Mouse (Mus musculus) c-Kit-positive CD71-positive TER-119-negative erythroid progenitor cells, embryonic 14.5 days (primary cell): ENCODE results near the gene Jmjd7.

Experiments used
- DNase-seq: peaks from one replicate; pipeline ENCODE4 v3.0.0-alpha.2; 2013; ENCODE audit warnings: low read depth

The Jmjd7 gene

DNA sequence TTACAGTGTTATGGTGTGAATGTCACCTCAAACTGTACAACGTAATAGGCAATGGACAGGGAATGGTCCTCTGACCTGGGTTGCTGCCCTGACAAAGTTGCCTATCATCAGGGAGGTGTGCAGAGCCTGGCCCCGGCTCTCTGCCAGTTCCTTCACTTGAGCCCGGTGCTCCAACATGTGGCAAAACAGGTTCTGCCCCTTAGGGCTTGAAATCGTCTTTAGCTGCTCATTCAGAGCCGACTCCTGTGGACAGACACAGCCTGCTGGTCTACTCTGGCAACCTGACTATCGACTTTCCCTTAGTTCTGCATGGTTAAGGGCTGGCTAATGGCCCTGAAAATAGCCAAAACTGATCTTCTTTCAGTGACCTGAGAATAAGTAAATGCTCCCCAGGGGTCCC lies 32.9 kb downstream of the Jmjd7 start:
- DNase-seq: no peak

DNA sequence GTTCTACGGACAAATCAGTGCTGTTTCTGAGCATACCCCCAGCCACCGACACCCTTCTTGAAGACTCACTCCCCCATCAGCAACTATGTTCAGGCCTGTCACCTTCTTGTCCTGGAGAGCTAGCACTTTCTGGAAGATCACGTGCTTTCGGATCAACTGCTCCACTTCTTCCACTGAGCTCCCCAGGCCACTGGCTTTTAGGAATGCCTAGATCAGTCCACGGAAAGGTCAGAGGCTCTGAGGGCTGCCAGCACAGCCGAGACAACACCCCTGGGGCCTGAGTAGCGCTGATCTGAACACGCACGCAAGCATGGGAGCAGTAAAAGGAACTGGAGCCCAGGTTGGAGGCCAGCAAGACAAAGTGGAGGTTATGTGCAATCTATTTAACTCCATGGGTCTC lies 33.4 kb downstream of the Jmjd7 start:
- DNase-seq: no peak

DNA sequence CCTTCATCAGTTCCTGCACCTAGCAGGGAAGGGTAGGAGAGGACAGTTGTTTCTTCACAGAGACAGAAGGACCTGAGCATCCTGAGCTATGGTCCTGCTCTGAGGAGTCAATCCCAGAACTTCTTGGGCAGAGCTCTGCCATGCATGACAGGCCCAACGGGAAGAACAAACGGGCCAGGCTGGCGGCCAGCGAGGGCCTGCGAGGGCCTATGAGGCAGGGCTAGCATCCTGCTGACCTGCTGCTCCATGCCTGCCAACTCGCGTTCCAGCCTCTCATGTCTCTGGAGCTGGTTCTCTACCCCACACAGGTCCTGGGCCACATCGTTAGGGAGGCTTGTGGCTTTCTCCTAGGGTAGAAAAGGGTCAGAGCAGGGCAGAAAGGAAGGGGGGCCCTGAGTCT lies 35.0 kb downstream of the Jmjd7 start:
- DNase-seq: no peak

DNA sequence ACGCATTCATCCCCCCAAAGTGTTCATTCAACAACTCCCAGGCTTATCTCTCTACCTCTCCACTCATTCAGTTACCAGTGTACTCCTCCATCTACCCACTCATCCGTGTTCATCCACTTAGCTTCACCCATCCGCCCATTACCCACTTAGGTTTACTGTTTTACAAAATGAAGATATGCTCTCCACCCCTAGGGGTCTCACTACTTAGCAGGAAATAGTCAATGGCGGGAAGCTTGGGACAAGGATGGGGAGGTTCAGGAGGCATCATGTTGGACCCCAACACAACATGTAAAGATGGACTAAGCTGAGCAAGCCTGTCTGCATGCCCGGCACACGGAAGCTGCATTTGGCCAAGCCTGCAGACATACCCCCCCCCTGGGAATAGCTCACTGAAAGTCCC lies 37.4 kb downstream of the Jmjd7 start:
- no peak for DNase-seq

DNA sequence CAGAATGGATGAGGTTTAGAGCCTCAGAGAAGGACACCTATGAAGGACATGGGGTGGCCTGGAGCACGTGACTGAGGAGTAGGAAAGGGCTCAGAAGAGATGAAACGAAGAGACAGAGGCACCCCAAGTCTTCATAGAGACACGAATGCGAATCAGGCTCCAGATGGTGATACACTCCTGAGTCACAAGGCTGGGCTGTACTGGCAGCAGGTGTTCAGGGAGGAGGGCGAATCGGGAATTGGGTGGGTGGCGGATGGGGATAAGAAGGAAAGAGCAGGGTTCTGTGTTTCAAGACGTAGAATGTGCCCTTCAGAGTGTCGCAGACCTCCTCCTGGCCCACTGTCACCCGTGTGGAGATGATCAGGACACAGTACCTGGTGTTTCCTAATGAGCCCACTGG lies 38.0 kb downstream of the Jmjd7 start:
- no peak for DNase-seq

DNA sequence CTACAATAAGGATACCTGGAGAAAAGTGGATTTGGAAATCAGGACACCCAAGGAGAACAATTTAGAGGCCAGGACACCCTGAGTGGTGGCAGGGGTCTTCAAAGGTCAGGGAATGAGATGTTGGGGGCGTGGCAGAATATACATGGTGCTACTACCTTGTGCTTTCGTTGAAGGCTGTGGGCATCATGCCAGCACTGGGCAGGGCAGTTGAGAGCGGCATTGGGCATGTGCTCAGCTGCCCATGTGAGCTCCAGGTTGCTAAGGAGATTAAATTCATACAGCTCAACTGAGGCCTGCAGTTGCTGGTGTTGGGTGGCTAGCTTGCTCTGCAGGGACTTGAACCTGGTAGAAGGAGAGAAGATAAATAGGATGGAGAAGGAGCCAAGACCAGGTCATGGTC lies 38.9 kb downstream of the Jmjd7 start:
- no peak for DNase-seq

DNA sequence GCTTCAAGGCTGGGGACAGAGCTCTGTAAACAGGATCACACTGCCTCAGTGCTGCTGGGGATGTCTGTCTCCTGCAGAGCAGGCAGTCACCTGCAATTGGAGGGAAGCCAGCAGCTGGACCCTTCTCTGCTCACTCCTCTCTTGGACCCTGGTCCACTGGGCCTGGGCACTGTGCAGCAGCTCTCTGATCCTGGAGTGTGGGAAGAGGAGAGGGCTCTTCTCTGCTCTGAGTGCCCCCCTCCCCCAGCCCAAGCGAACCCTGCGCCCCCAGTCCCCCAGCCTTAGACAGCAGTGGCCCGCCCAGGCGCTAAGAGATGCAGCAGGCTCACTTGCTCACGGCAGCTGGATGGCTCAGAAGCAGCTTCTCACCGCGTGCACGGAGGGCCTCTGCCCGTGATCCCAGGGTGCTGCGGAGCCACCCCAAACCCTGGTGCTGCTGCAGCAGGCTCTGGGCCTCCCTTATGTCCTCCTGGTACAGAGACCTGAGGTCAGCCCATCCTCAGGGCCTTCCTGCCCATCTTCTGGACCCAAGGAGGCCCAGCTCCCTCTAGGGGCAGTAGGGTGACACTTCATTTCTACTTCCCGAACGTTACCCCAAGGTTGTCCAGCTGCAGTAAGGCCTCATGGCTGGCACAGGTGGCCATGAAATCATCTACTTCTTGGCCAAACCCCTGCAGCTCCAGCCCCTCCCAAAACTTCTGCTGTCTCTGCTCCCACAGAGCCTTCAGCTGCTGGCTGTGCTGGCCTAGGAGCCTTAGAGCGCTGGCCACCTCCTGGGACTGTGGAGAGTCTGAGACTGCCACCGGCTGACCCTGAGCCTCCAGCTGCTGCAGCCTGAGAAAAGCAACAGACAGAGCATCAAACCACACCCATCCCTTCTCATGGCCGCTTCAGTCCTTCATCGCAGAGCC lies 41.5 kb downstream of the Jmjd7 start:
- no peak for DNase-seq

DNA sequence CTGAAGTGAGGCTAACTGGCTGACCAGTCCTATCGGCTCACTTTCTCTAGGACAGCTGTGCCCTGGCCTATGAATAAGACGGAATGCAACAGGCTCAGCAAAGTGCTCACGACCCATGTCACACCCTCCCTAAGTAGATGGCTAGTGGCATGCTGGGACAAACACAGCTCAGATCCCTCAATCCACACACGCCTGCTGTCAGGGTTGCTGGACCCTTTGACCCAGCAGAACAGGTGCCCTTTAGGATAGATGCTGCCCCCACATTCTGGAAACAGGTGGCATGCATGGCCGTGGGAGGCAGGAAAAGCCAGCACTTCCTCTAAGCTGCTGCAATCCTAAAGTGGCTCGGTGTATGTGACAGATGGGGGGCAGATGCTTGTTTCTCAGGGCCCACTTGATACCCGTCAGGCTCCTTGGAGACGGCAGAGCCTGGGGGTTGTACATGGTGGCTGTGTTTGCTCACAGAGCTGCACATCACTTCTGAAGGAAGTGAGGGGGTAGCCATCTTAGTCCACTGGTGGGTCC lies 42.2 kb downstream of the Jmjd7 start:
- no peak for DNase-seq

DNA sequence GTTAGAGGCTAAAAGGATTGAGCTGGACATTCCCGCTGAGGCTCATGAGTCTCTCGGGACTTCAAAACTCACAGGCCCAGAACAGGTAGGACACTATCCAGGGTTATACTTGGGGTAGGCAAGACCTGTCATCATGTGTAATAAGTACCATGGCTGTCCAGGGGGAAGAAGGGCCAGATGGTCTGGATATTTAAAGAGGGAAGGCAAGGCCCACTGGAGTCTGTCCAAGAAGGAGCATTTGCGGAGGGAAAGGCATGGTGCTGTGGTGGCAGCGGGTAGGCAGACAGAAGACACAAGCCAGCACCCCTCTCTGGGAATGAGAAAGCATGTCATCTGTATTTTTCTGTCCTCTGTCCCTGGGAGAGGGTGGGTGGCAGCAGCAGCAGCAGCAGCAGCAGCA lies 46.8 kb downstream of the Jmjd7 start:
- DNase-seq: no peak

DNA sequence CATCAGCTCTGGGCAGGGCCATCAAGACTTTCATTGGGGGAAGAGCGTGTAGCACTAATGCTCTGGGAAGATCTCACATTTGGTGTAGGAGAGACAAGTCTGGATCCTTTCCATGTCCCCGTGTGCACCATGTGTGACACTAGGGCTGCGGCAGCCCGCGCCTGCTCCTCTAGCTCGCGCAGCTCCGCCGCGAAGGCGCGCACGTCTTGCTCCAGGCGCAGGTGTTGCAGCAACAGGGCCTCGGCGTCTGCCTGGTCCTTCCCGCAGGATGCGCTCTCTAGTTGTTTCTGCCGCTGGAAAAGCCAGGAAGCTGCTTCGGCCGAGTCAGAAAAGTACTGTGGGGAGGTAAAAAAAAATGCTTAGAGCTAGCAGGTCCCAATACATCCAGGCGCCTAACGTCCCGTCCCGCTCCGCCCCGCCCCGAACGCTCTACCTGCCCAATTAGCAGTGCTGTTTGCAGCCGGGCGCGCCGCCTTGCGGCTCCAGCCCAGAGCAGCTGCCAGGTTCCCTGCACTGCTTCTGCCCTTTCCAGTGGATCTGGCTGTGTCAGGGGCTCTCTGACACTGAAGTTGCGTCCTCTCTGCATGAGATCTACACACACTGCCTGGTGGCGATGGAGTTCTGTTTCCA lies 48.9 kb downstream of the Jmjd7 start:
- DNase-seq: no peak
